Mouse (Mus musculus) cortical plate, adult 2 months (tissue): ENCODE measurements around the gene Myt1l.

Experiments used
- CTCF ChIP-seq: fragments of 200-500 bp; IDR thresholded peaks from 2 replicates; pipeline ENCODE4 v1.5.1; 2011; ENCODE audit warnings: mild to moderate bottlenecking, control low read depth, low read length; ENCODE audit not compliant: insufficient read depth; ENCODE audit errors: extremely low read depth
- POLR2A ChIP-seq: fragments of 200-500 bp; IDR thresholded peaks from 2 replicates; pipeline ENCODE4 v1.6.1; 2011; ENCODE audit warnings: mild to moderate bottlenecking, low read length, control low read depth; ENCODE audit not compliant: insufficient read depth; ENCODE audit errors: extremely low read depth

- no peak for TF ChIP-seq CTCF
- TF ChIP-seq POLR2A: no peak
These were observed 430.5 kb downstream of the Myt1l start for GRCm38 (mm10) chr12:29958637-29959036.
